Mouse (Mus musculus): ENCODE measurements at regions not wholly inside any gene's neighbourhood (a gene's known extent, or its start where the extent isn't known, plus 50 kb on each side); places are given as distances from the start of the nearest gene placed in this dataset.

- no peak for DNase-seq
Measured at GRCm38 (mm10) chr14:72219523-72219922, 272.1 kb downstream of the Gm9195 start.

- DNase-seq: no peak
Measured at GRCm38 (mm10) chr14:72200307-72200706, 291.3 kb downstream of the Gm9195 start.

GRCm38 (mm10) chr14:72199900-72200299 is 291.7 kb downstream of the Gm9195 start:
- no peak for DNase-seq

GRCm38 (mm10) chr14:72197972-72198371 is 293.7 kb downstream of the Gm9195 start:
- no peak for DNase-seq

GRCm38 (mm10) chr14:72187329-72187984 is 304.2 kb downstream of the Gm9195 start:
- DNase-seq: peak; percentile 24

GRCm38 (mm10) chr14:72175751-72176150 is 315.9 kb downstream of the Gm9195 start:
- no peak for DNase-seq

GRCm38 (mm10) chr14:72172549-72173405 is 318.9 kb downstream of the Gm9195 start:
- no peak for DNase-seq

GRCm38 (mm10) chr14:72171777-72172176 is 319.9 kb downstream of the Gm9195 start:
- no peak for DNase-seq

- DNase-seq: no peak
Measured at GRCm38 (mm10) chr14:72158537-72159323, 332.9 kb downstream of the Gm9195 start.

GRCm38 (mm10) chr14:72155197-72155907 is 336.3 kb downstream of the Gm9195 start:
- DNase-seq: no peak

- no peak for DNase-seq
Measured at GRCm38 (mm10) chr14:72151676-72152075, 340.0 kb downstream of the Gm9195 start.

GRCm38 (mm10) chr14:72149463-72149862 is 342.2 kb downstream of the Gm9195 start:
- DNase-seq: no peak

- DNase-seq: no peak
Measured at GRCm38 (mm10) chr14:72148886-72149285, 342.8 kb downstream of the Gm9195 start.

- no peak for DNase-seq
Measured at GRCm38 (mm10) chr14:72146381-72146780, 345.3 kb downstream of the Gm9195 start.

- DNase-seq: no peak
Measured at GRCm38 (mm10) chr14:72142883-72143487, 348.7 kb downstream of the Gm9195 start.

GRCm38 (mm10) chr14:72141136-72141535 is 350.5 kb downstream of the Gm9195 start:
- DNase-seq: no peak

- no peak for DNase-seq
Measured at GRCm38 (mm10) chr14:72130149-72130548, 361.5 kb downstream of the Gm9195 start.

GRCm38 (mm10) chr14:72121786-72122185 is 369.9 kb downstream of the Gm9195 start:
- no peak for DNase-seq

- no peak for DNase-seq
Measured at GRCm38 (mm10) chr14:72121006-72121405, 370.6 kb downstream of the Gm9195 start.

- DNase-seq: peak; percentile 69
Measured at GRCm38 (mm10) chr14:72116842-72117241, 374.8 kb downstream of the Gm9195 start.

GRCm38 (mm10) chr14:72113377-72113993 is 378.2 kb downstream of the Gm9195 start:
- DNase-seq: no peak

GRCm38 (mm10) chr14:72110689-72111088 is 380.9 kb downstream of the Gm9195 start:
- no peak for DNase-seq
